Mouse (Mus musculus) embryonic fibroblast, embryonic 13.5 days (primary cell): Measurements from ENCODE around the gene Nubpl. TPM values are rescaled to one million over a fixed set of nuclear protein-coding genes. Genes with fewer than 3 reads are reported as not detected.

ENCODE experiments used
- H3K27ac ChIP-seq: 2 replicates; pipeline ENCODE4 v1.5.1; 2012; ENCODE audit warnings: low read length, control low read depth, inconsistent platforms; ENCODE audit not compliant: insufficient read depth
- H3K4me1 ChIP-seq: 2 replicates; pipeline ENCODE4 v1.6.1; 2011; ENCODE audit warnings: low read length; ENCODE audit not compliant: control insufficient read depth, insufficient read depth
- H3K4me3 ChIP-seq: 2 replicates; pipeline ENCODE4 v1.5.1; 2011; ENCODE audit warnings: mild to moderate bottlenecking, control low read depth, low read length; ENCODE audit not compliant: insufficient read depth
- CTCF ChIP-seq: IDR thresholded peaks from 2 replicates; pipeline ENCODE4 v1.5.1; 2011; ENCODE audit warnings: mild to moderate bottlenecking, control low read depth, low read length, moderate library complexity, borderline replicate concordance; ENCODE audit not compliant: insufficient read depth
- POLR2A ChIP-seq: IDR thresholded peaks from 2 replicates; pipeline ENCODE4 v1.6.1; 2011; ENCODE audit warnings: low read depth, mild to moderate bottlenecking, control low read depth, low read length, moderate library complexity
- polyA plus RNA-seq: library from polyadenylated mRNA; stranded (reverse); fragments of >200 nt; gene quantifications from 2 replicates; pipeline ENCODE4 v1.2.4, GENCODE M21; 2011; ENCODE audit warnings: low read depth; ENCODE audit not compliant: missing spikeins, insufficient read length

The Nubpl gene
- polyA plus RNA-seq, 1 experiment, result 6.0 TPM

- no peak for TF ChIP-seq CTCF
- TF ChIP-seq POLR2A, result no peak
- no peak overlapping the region for H3K4me3 ChIP-seq
- H3K4me1 ChIP-seq, result no peaks in the 10 kb centered on the region
- H3K27ac ChIP-seq, result no peak overlapping the region
Measured at GRCm38 (mm10) chr12:52361198-52361597, 263.7 kb downstream of the Nubpl start.

Other genes starting within 250 kb of the Nubpl start
- gene Heatr5a, start 126.4 kb upstream of the Nubpl start, polyA plus RNA-seq, result 54.1 and 66.3 TPM in 2 replicates
- 8.7 and 9.0 TPM in 2 replicates for gene Dtd2, start 91.2 kb upstream of the Nubpl start, polyA plus RNA-seq
- not detected in 2 replicates for gene Gpr33, start 69.7 kb upstream of the Nubpl start, polyA plus RNA-seq